Mouse (Mus musculus) G1E (cell line): ENCODE results near the gene Ppif.

Experiments used
- CTCF ChIP-seq: IDR thresholded peaks from 2 replicates; pipeline ENCODE4 v1.5.1; 2012; ENCODE audit warnings: low read depth, low read length, inconsistent platforms, mixed read lengths
- GATA1 ChIP-seq: IDR thresholded peaks from 2 replicates; pipeline ENCODE4 v1.6.1; 2012; ENCODE audit warnings: borderline replicate concordance, low read length, inconsistent platforms, mixed read lengths
- GATA2 ChIP-seq: IDR thresholded peaks from 2 replicates; pipeline ENCODE4 v1.6.1; 2012; ENCODE audit warnings: low read depth, low read length, inconsistent platforms, borderline replicate concordance
- TAL1 ChIP-seq: conservative IDR thresholded peaks from 2 replicates; pipeline ENCODE4 v1.6.1; 2012; ENCODE audit warnings: low read depth, low read length, inconsistent platforms, mixed read lengths

GRCm38 (mm10) chr14:25651905-25652304, 42.0 kb upstream of the Ppif start:
- no peak for TF ChIP-seq CTCF
- no peak for TF ChIP-seq TAL1
- no peak for TF ChIP-seq GATA1
- TF ChIP-seq GATA2, result no peak
